Mouse (Mus musculus) G1E (cell line): ENCODE measurements around the gene Apobec3. TPM values are rescaled to one million over a fixed set of nuclear protein-coding genes. Genes with fewer than 3 reads are reported as not detected.

Experiments
- ATAC-seq: 2 replicates; pipeline ENCODE4 v1.8.0; 2016; ENCODE audit warnings: mild to moderate bottlenecking; ENCODE audit not compliant: insufficient number of reproducible peaks, poor library complexity, low FRiP score, severe bottlenecking; ENCODE audit errors: extremely low read depth
- DNase-seq: peaks from one replicate; pipeline ENCODE4 v3.0.0; 2012; ENCODE audit warnings: low spot score
- H3K27me3 ChIP-seq: 2 replicates; pipeline ENCODE4 v1.6.1; 2012; ENCODE audit warnings: mild to moderate bottlenecking, low read length, inconsistent platforms; ENCODE audit not compliant: insufficient read depth
- H3K36me3 ChIP-seq: replicated peaks from 2 replicates; pipeline ENCODE3; 2012; ENCODE audit warnings: mild to moderate bottlenecking, inconsistent platforms
- H3K4me1 ChIP-seq: 2 replicates; pipeline ENCODE4 v1.6.1; 2012; ENCODE audit warnings: low read depth, low read length, inconsistent platforms, mixed read lengths; ENCODE audit not compliant: insufficient read depth
- H3K4me3 ChIP-seq: 2 replicates; pipeline ENCODE4 v1.5.1; 2012; ENCODE audit warnings: low read depth, mild to moderate bottlenecking, inconsistent platforms, low read length, moderate library complexity, mixed read lengths
- H3K9me3 ChIP-seq: replicated peaks from 2 replicates; pipeline ENCODE4 v1.6.1; 2012; ENCODE audit warnings: inconsistent platforms
- CTCF ChIP-seq: IDR thresholded peaks from 2 replicates; pipeline ENCODE4 v1.5.1; 2012; ENCODE audit warnings: low read depth, low read length, inconsistent platforms, mixed read lengths
- GATA1 ChIP-seq: IDR thresholded peaks from 2 replicates; pipeline ENCODE4 v1.6.1; 2012; ENCODE audit warnings: borderline replicate concordance, low read length, inconsistent platforms, mixed read lengths
- GATA2 ChIP-seq: IDR thresholded peaks from 2 replicates; pipeline ENCODE4 v1.6.1; 2012; ENCODE audit warnings: low read depth, low read length, inconsistent platforms, borderline replicate concordance
- POLR2AphosphoS5 ChIP-seq: IDR thresholded peaks from 2 replicates; pipeline ENCODE4 v1.6.1; 2012; ENCODE audit warnings: low read depth, low read length, inconsistent platforms; ENCODE audit not compliant: insufficient replicate concordance
- TAL1 ChIP-seq: conservative IDR thresholded peaks from 2 replicates; pipeline ENCODE4 v1.6.1; 2012; ENCODE audit warnings: low read depth, low read length, inconsistent platforms, mixed read lengths
- polyA plus RNA-seq: library from polyadenylated mRNA; stranded (reverse); fragments of >175 nt; gene quantifications from 2 replicates; pipeline ENCODE4 v1.2.3, GENCODE M21; 2012
- total RNA-seq, 2 experiments: library from RNA; stranded (forward) in 1 of 2; stranded (reverse) in 1 of 2; fragments of 200-1000 nt in 1 of 2; fragments of >200 nt in 1 of 2; fragmentation: Nextera tagmentation in 1 of 2; gene quantifications; 2 replicates each; pipeline ENCODE4 v1.2.3; 2014 to 2017

The Apobec3 gene
- total and polyA plus RNA-seq, 3 experiments = 2.6 to 97.1 (median 39.8) TPM

GRCm38 (mm10) chr15:79928736-79929135, 37.3 kb downstream of the Apobec3 start:
- no peak for ATAC-seq
- H3K36me3 ChIP-seq = peaks cover 24% of the 10 kb centered on the region
- TF ChIP-seq CTCF (no peak), GATA1 (no peak), TAL1 (no peak), GATA2 (no peak), POLR2AphosphoS5 (no peak)
- DNase-seq = no peak
- peaks cover 61% of the 10 kb centered on the region for H3K4me1 ChIP-seq
- no peak overlapping the region; the same call in 1 of the 2 replicates for H3K4me3 ChIP-seq
- no peaks in the 10 kb centered on the region for H3K9me3 ChIP-seq
- peaks cover 11% of the 10 kb centered on the region for H3K27me3 ChIP-seq

DNA sequence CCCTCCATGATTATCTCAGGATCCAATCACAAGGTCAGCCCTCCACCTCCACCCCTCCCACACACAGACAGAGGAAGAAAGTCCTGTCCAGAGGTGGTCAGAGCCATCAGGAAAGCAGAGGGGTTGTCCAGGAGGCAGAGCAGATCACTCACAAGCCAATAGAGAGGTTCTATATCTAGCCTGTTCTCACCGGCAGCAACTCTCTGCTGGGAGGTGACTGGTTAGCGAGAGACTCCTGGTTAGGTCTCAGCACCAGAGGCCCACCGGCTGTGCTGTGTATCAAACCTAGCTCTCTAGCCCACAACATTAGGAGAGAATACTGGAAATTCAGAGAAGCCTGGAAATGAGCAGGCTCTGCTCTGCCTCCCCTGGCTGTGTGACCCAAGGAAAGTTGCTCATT, 38.3 kb downstream of the Apobec3 start:
- peaks cover 63% of the 10 kb centered on the region for H3K4me1 ChIP-seq
- DNase-seq (no peak), ATAC-seq (no peak)
- H3K36me3 ChIP-seq = peaks cover 23% of the 10 kb centered on the region
- no peak for TF ChIP-seq GATA1
- TF ChIP-seq GATA2 = no peak
- no peak for TF ChIP-seq POLR2AphosphoS5
- no peak for TF ChIP-seq CTCF
- TF ChIP-seq TAL1 = no peak
- no peak overlapping the region for H3K4me3 ChIP-seq
- no peaks in the 10 kb centered on the region for H3K9me3 ChIP-seq
- peaks cover 12% of the 10 kb centered on the region for H3K27me3 ChIP-seq

- ATAC-seq = no peak
- peaks cover 17% of the 10 kb centered on the region for H3K27me3 ChIP-seq
- peaks cover 62% of the 10 kb centered on the region for H3K4me1 ChIP-seq
Observed at GRCm38 (mm10) chr15:79931496-79932141, 40.2 kb downstream of the Apobec3 start.

GRCm38 (mm10) chr15:79932323-79932987, 41.0 kb downstream of the Apobec3 start:
- Histone ChIP-seq H3K9me3 (no peaks in the 10 kb centered on the region), H3K36me3 (peaks cover 12% of the 10 kb centered on the region), H3K4me3 (peak overlapping the region; percentile 80), H3K4me1 (peaks cover 54% of the 10 kb centered on the region), H3K27me3 (peaks cover 20% of the 10 kb centered on the region)
- ATAC-seq (peak; percentile 26; the same call in 1 of the 2 replicates), DNase-seq (peak; percentile 79)
- TF ChIP-seq TAL1 = no peak
- no peak for TF ChIP-seq GATA2
- TF ChIP-seq GATA1 = no peak
- no peak for TF ChIP-seq CTCF
- TF ChIP-seq POLR2AphosphoS5 = no peak

More at GRCm38 (mm10) chr15:79931496-79932141, 40.2 kb downstream of the Apobec3 start:
- H3K36me3 ChIP-seq = peaks cover 12% of the 10 kb centered on the region
- H3K9me3 ChIP-seq = no peaks in the 10 kb centered on the region
- DNase-seq = no peak
- H3K4me3 ChIP-seq = peak overlapping the region; percentile 80
- no peak for TF ChIP-seq POLR2AphosphoS5

- Histone ChIP-seq H3K36me3 (peaks cover 12% of the 10 kb centered on the region), H3K4me1 (peaks cover 48% of the 10 kb centered on the region), H3K4me3 (peak overlapping the region; percentile 80; the same call in 1 of the 2 replicates), H3K27me3 (peaks cover 24% of the 10 kb centered on the region), H3K9me3 (no peaks in the 10 kb centered on the region)
- TF ChIP-seq GATA2 = no peak
- TF ChIP-seq GATA1 = no peak
- no peak for TF ChIP-seq POLR2AphosphoS5
- TF ChIP-seq TAL1 = no peak
- TF ChIP-seq CTCF = no peak
- DNase-seq (no peak), ATAC-seq (no peak)
Observed at GRCm38 (mm10) chr15:79933052-79933669, 41.7 kb downstream of the Apobec3 start.

DNA sequence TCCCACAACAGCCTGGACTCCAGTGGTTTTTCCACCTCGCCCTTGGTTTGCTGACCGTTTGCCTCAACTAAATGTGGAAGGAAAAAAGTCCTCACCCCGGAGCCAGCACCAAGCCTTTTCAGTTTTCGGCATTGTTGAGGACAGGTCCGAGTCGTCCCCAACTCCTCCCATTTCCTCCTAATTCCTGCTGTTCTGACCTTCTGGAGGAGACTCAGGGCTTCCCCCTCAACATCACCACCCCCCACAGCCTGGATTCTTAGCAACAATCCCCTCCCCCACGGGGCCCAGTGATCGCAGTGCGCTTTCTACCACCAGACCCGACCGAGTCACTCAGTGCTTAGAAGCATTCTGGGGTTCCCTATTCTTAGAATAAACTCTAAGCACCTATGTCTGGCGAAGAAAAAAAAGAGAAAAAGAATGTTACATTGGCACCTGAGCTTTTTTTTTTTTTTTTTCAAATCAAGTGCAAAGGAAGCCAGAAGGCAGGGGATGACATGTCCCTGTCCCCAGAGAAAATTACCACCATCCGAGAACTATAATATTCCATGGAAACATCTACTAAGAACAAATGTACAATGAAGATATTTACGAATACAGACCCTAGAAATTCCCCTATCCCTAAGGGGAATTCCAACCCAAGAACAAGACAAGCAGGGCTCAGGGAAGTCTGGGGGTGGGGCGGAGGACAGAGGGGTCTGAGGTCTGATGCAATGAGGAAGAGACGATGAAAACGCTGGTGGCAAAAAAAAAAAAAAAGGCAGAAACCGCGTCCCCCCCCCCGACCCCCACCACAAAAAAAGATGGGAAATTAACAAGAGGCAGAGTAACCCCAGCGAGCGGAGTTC, 42.4 kb downstream of the Apobec3 start:
- Histone ChIP-seq H3K27me3 (peaks cover 24% of the 10 kb centered on the region), H3K36me3 (peaks cover 12% of the 10 kb centered on the region), H3K9me3 (no peaks in the 10 kb centered on the region), H3K4me3 (peak overlapping the region; percentile 56; the same call in 1 of the 2 replicates), H3K4me1 (peaks cover 41% of the 10 kb centered on the region)
- TF ChIP-seq POLR2AphosphoS5 (no peak), GATA2 (no peak), TAL1 (no peak), CTCF (no peak), GATA1 (no peak)
- DNase-seq = peak; percentile 40
- ATAC-seq = no peak
